Mouse (Mus musculus): Measurements from ENCODE around the gene Acad11. TPM values are rescaled to one million over a fixed set of nuclear protein-coding genes. Genes with fewer than 3 reads are reported as not detected.

Acad11 gene
- polyA plus RNA-seq, 1 experiment = 40.5 TPM

DNA sequence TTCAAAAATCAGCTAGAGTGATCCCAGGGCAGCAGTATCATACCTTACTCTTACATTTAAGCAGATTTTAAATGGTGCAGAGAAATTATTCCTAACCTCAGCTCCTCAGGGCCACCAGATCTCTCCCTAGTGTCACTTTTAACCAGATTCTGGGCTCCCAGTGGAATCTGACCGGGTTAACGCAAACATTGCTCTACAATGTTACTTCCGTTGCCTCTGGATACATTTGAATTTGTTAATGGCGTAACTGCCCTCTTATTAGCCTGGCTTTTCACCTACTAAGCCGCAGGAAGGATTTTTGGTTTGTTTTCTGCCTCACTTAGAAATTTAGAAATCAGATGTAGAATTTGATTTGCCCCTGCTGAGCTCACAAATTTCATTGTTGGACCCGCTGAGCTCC is 28.5 kb upstream of the Acad11 start:
- Histone ChIP-seq H3K27me3 (ENCODE audit: control insufficient read depth, insufficient read depth, low read length, poor library complexity, severe bottlenecking) (no peaks in the 10 kb centered on the region), H3K9ac (ENCODE audit: low read depth, poor library complexity, severe bottlenecking) (no peak overlapping the region), H3K9me3 (replicated peaks; ENCODE audit: control insufficient read depth, insufficient read depth, low read length, poor library complexity, severe bottlenecking) (no peaks in the 10 kb centered on the region), H3K27ac (ENCODE audit: insufficient read depth, low read length) (no peak overlapping the region), H3K4me3 (ENCODE audit: low read depth, low read length) (no peak overlapping the region), H3K4me1 (ENCODE audit: control insufficient read depth, insufficient read depth, low read length) (no peaks in the 10 kb centered on the region), H3K36me3 (ENCODE audit: control insufficient read depth, insufficient read depth, low read length, poor library complexity, severe bottlenecking) (no peaks in the 10 kb centered on the region)
- TF ChIP-seq CTCF (IDR thresholded peaks at IDR 0.05; ENCODE audit: low read depth, low read length) (no peak), EP300 (IDR thresholded peaks at IDR 0.05; ENCODE audit: insufficient read depth, low read depth, low read length) (no peak), POLR2A (IDR thresholded peaks at IDR 0.05; ENCODE audit: insufficient read depth, low read length) (no peak)

DNA sequence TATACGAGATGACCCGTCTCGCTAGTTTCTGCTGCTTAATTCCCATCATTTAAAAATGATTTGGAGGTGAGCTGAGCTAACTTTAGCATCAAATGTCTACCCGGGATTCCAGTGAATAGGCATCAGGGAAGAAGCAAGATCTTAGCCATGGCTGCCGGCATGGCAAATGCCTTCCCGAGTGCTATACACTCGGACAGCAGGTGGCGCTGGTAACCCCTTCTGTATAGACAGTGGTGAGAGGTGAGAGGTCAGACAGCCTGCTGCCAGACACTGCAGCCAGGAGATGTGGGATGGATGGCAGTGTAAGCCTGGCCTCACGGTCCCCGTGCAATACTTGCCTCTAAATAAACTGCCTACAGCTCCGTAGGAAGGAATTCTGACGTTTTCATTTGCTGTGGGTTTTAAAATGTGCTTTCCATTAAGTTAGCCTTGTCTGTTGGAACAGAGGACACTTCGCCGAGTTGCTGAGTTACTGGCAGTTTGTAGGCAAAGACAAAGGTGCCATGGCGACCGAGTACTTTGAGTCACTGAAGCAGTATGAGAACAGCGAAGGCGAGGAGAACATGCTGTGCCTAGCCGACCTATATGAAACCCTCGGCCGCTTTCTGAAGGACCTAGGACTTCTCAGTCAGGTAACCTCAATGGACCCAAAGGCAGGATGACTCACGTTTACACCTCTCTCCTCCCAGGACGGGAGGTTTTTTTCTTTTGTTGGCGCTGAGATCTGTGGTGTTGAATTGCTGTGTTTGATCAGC is 27.7 kb upstream of the Acad11 start:
- no peak overlapping the region for H3K27ac ChIP-seq (ENCODE audit: insufficient read depth, low read length)
- TF ChIP-seq EP300 (IDR thresholded peaks at IDR 0.05; ENCODE audit: insufficient read depth, low read depth, low read length) (no peak), POLR2A (IDR thresholded peaks at IDR 0.05; ENCODE audit: insufficient read depth, low read length) (no peak), CTCF (IDR thresholded peaks at IDR 0.05; ENCODE audit: low read depth, low read length) (peak; percentile 92)

DNA sequence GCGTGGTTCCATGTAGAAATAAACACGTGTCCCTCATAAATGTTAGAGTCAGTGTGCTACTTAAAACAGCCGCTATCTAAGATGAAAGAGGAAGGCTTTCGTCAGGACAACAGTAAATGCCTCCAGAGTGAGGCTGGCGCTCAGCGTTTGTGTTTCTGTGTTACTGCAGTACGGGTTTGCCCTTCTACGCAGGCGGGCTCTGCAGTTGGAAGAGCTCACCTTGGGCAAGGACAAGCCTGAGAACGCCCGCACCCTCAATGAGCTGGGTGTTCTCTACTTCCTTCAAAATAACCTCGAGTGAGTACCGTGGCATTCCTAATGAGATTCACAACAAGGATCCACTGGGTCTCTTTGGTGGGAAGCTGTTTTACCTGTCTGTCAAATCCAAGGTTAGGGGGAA is 24.9 kb upstream of the Acad11 start:
- no peaks in the 10 kb centered on the region for H3K36me3 ChIP-seq (ENCODE audit: control insufficient read depth, insufficient read depth, low read length, poor library complexity, severe bottlenecking)
- no peak overlapping the region for H3K9ac ChIP-seq (ENCODE audit: low read depth, poor library complexity, severe bottlenecking)
- H3K4me1 ChIP-seq (ENCODE audit: control insufficient read depth, insufficient read depth, low read length) = no peaks in the 10 kb centered on the region
- H3K27me3 ChIP-seq (ENCODE audit: control insufficient read depth, insufficient read depth, low read length, poor library complexity, severe bottlenecking) = no peaks in the 10 kb centered on the region
- no peaks in the 10 kb centered on the region for H3K9me3 ChIP-seq (replicated peaks; ENCODE audit: control insufficient read depth, insufficient read depth, low read length, poor library complexity, severe bottlenecking)
- H3K27ac ChIP-seq (ENCODE audit: insufficient read depth, low read length) = no peak overlapping the region
- no peak overlapping the region for H3K4me3 ChIP-seq (ENCODE audit: low read depth, low read length)
- no peak for TF ChIP-seq EP300 (IDR thresholded peaks at IDR 0.05; ENCODE audit: insufficient read depth, low read depth, low read length)
- TF ChIP-seq POLR2A (IDR thresholded peaks at IDR 0.05; ENCODE audit: insufficient read depth, low read length) = no peak
- no peak for TF ChIP-seq CTCF (IDR thresholded peaks at IDR 0.05; ENCODE audit: low read depth, low read length)

More for the DNA sequence above, 27.7 kb upstream of the Acad11 start:
- no peaks in the 10 kb centered on the region for H3K27me3 ChIP-seq (ENCODE audit: control insufficient read depth, insufficient read depth, low read length, poor library complexity, severe bottlenecking)
- no peaks in the 10 kb centered on the region for H3K9me3 ChIP-seq (replicated peaks; ENCODE audit: control insufficient read depth, insufficient read depth, low read length, poor library complexity, severe bottlenecking)
- H3K9ac ChIP-seq (ENCODE audit: low read depth, poor library complexity, severe bottlenecking) = peak overlapping the region; percentile 20
- H3K4me3 ChIP-seq (ENCODE audit: low read depth, low read length) = 0 out of 2 replicates have a peak overlapping the region, but pooled peaks have one; percentile 1
- no peaks in the 10 kb centered on the region for H3K4me1 ChIP-seq (ENCODE audit: control insufficient read depth, insufficient read depth, low read length)
- H3K36me3 ChIP-seq (ENCODE audit: control insufficient read depth, insufficient read depth, low read length, poor library complexity, severe bottlenecking) = no peaks in the 10 kb centered on the region

DNA sequence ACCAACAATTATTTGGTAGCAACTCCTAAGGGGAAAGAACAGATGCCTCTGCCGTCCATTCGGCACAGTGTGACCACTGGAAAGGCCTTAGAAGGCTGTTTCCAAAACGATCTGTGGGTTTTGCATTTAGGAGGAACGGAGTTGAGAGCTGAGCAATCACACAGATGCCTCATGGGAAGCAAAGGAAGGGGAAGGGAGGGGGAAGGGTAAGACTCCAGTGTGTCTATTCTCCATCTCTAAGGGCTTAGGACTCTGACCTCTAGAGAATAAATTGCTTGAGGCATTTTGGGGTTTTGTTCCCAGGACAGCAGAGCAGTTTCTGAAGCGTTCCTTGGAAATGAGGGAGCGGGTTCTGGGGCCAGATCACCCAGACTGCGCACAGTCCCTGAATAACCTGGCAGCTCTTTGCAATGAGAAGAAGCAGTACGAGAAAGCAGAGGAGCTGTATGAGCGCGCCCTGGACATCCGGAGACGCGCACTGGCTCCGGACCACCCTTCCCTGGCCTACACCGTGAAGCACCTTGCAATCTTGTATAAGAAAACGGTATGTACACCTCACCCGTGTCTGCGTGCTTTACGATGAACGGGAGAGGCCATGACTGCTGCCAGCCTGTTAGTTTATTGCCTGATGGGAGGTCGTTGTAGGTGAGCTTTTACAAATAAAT is 24.0 kb upstream of the Acad11 start:
- H3K4me1 ChIP-seq (ENCODE audit: control insufficient read depth, insufficient read depth, low read length) = no peaks in the 10 kb centered on the region
- no peak for TF ChIP-seq CTCF (IDR thresholded peaks at IDR 0.05; ENCODE audit: low read depth, low read length)
- TF ChIP-seq POLR2A (IDR thresholded peaks at IDR 0.05; ENCODE audit: insufficient read depth, low read length) = no peak
- no peaks in the 10 kb centered on the region for H3K27me3 ChIP-seq (ENCODE audit: control insufficient read depth, insufficient read depth, low read length, poor library complexity, severe bottlenecking)
- no peak overlapping the region for H3K9ac ChIP-seq (ENCODE audit: low read depth, poor library complexity, severe bottlenecking)
- no peak overlapping the region for H3K4me3 ChIP-seq (ENCODE audit: low read depth, low read length)
- no peak overlapping the region for H3K27ac ChIP-seq (ENCODE audit: insufficient read depth, low read length)
- no peaks in the 10 kb centered on the region for H3K36me3 ChIP-seq (ENCODE audit: control insufficient read depth, insufficient read depth, low read length, poor library complexity, severe bottlenecking)
- no peaks in the 10 kb centered on the region for H3K9me3 ChIP-seq (replicated peaks; ENCODE audit: control insufficient read depth, insufficient read depth, low read length, poor library complexity, severe bottlenecking)

DNA sequence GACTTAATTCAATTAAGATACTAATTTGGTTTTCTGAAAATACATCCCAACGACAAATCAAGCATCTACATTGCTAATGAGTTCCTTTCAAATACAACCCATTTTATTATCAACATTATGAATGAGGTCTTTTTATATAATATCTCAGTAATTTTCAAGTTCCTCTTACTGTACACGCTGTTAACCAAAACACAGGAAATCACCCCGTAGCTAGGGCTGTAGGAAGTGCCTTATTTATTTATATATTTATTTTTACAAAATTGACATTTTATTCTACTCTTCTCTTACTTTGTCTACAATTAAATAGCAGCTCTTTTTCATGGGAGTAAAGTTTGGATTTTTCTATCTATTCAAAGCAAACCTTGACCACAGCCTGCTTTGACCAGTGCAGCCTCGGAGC is 23.4 kb upstream of the Acad11 start:
- TF ChIP-seq POLR2A (IDR thresholded peaks at IDR 0.05; ENCODE audit: insufficient read depth, low read length) (no peak), CTCF (IDR thresholded peaks at IDR 0.05; ENCODE audit: low read depth, low read length) (no peak), EP300 (IDR thresholded peaks at IDR 0.05; ENCODE audit: insufficient read depth, low read depth, low read length) (no peak)
- no peaks in the 10 kb centered on the region for H3K9me3 ChIP-seq (replicated peaks; ENCODE audit: control insufficient read depth, insufficient read depth, low read length, poor library complexity, severe bottlenecking)
- H3K36me3 ChIP-seq (ENCODE audit: control insufficient read depth, insufficient read depth, low read length, poor library complexity, severe bottlenecking) = no peaks in the 10 kb centered on the region
- H3K27me3 ChIP-seq (ENCODE audit: control insufficient read depth, insufficient read depth, low read length, poor library complexity, severe bottlenecking) = no peaks in the 10 kb centered on the region
- H3K9ac ChIP-seq (ENCODE audit: low read depth, poor library complexity, severe bottlenecking) = no peak overlapping the region
- H3K4me1 ChIP-seq (ENCODE audit: control insufficient read depth, insufficient read depth, low read length) = no peaks in the 10 kb centered on the region
- no peak overlapping the region for H3K27ac ChIP-seq (ENCODE audit: insufficient read depth, low read length)
- H3K4me3 ChIP-seq (ENCODE audit: low read depth, low read length) = no peak overlapping the region

DNA sequence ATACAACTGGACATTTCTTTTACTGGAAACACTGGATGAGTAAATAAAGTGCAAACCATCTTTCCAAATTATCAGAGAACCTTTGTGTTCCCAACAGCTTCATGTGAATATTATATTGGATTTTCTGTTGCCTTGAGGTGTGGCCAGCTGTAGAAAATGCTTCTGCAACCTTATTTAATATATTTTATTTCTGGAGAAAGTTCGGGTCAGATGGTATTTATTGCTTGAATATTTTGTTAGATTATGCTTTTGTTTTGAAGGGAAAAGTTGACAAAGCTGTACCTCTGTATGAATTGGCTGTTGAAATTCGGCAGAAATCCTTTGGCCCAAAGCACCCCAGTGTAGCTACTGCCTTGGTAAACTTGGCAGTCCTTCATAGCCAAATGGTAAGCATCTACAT is 22.8 kb upstream of the Acad11 start, which contains the start of gene Gm28305:
TSS of gene Gm28305 (plus strand) at position 301 of the 400 bp plus-strand sequence.
- no peak for TF ChIP-seq POLR2A (IDR thresholded peaks at IDR 0.05; ENCODE audit: insufficient read depth, low read length)
- no peak for TF ChIP-seq CTCF (IDR thresholded peaks at IDR 0.05; ENCODE audit: low read depth, low read length)
- TF ChIP-seq EP300 (IDR thresholded peaks at IDR 0.05; ENCODE audit: insufficient read depth, low read depth, low read length) = no peak

More for the DNA sequence above, 22.8 kb upstream of the Acad11 start, which contains the start of gene Gm28305:
- Histone ChIP-seq H3K4me3 (ENCODE audit: low read depth, low read length) (no peak within 1 kb of the TSS), H3K4me1 (ENCODE audit: control insufficient read depth, insufficient read depth, low read length) (no peaks in the 10 kb centered on the region), H3K27ac (ENCODE audit: insufficient read depth, low read length) (no peak within 1 kb of the TSS), H3K36me3 (ENCODE audit: control insufficient read depth, insufficient read depth, low read length, poor library complexity, severe bottlenecking) (no peaks in the 10 kb centered on the region), H3K9ac (ENCODE audit: low read depth, poor library complexity, severe bottlenecking) (no peak within 1 kb of the TSS), H3K9me3 (replicated peaks; ENCODE audit: control insufficient read depth, insufficient read depth, low read length, poor library complexity, severe bottlenecking) (no peaks in the 10 kb centered on the region), H3K27me3 (ENCODE audit: control insufficient read depth, insufficient read depth, low read length, poor library complexity, severe bottlenecking) (no peaks in the 10 kb centered on the region)

Measured in ES-Bruce4 (cell line).